Mouse (Mus musculus): Measurements from ENCODE around the gene Cdc42se1.

Cdc42se1 gene

DNA sequence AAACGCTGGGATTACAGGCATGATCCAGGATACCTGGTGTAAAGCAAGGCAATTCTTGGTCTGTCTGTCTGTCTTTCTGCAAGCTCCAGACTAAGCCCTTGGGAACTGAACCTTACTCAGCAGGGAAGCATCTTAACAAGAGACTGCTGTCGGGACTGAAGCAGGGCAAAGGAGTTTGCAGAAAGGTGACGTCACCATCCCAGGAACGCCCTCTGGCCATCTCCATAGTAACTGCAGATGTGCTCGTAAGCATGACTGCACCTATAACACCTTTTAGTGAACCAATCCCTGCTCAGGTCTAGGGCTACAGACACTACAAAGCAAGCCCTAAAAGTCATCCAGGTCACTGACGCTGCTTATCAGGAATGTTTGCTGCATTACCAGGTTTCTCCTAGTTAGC lies 4.2 kb upstream of the Cdc42se1 start:
- peak; percentile 69 to 77 for DNase-seq

DNA sequence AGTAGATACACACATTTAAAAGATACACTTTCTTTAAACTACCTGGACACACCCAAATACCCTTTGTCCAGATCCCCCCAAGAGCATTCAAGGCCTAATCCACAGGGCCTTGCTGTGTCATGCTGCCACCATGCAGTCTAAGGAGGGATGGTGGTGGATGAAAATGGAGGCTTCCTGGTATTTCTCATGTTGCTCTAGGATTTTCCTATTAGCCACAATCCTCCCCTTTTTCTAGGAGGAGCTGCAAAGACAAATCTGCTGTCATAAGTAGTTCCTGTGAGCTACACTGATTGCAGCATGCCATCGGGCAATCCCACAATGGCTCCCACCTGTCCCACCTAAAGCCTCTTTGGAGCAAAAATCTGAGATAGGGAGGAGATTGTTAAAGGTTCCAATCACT lies 1.3 kb upstream of the Cdc42se1 start:
- DNase-seq, result no peak

DNA sequence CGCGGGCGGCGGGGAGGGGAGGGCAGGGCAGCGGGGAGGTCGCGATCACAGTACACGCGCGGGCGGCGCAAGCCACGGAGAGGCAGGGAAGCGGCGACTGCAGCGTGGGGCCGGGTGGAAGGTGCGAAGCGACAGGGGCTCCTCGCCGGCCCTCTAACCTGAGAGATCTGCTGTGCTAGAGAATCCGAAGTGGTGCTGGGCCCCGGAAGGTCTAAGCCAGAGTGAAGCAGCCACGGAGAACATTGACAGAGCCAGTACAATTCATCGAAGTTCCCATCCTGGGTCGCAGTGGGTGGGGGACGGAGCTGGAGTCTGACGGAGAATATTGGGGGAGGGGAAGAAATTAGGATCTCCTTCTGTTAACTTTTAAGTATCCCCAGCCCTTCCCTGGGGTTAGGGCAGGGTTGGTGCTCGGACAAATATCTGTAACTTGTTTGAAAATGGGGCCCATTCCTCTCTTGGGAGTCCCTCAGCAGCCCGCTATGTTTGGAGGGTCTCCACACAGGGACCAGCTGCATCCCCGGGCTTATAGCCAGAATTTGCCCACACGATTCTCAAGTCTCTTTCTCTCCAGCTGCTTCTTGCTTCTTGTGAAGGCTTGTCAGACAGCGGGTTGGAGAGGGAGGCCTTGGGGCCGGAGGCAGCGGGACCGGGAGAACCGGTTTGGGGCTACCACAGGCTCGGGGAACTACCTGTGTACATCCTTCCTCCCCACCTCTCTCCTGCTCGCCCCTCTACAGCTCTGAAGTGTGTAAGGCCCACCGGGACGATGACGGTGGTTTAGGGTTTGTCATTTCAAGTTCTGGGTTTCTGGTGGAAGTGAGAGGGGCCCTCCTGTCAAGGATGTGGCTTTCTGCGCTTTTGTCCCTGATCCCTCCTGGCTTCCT lies 605 bp downstream of the Cdc42se1 start:
- peak; percentile 47 to 68 for DNase-seq

DNA sequence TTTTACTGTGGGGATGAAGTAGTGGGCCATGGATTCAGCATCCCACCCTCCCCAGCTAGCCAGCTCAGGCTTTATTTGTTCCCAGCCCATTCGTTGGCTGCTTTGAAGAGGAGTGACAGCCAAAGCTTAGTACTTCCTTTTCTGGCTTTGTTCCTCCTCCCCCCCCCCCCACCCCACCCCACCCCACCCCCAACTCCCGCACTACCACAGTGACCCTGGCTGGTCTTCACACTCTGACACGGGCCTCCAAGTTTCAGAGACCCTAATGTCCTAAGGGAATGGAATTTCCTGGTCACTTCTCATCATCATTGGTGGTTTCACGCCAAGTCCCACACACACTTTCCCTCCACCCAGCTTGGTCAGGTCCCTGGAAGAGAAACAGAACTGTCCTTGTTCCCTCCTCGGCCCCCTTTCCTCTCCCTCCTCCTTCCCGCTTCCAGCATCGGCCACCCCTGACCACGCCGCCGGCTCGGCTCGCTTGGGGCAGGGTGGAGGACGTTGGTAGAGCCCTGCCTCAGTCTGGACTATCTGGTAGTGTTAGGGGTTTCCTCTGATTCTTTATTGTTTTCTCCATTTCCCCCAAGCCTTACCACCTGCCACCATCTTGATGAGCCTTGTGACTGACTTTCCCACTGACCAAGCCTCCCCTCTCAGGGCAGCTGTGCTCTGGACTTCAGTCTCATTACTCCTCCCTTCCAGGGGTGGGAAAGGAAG lies 1.4 kb downstream of the Cdc42se1 start:
- DNase-seq, result peak; percentile 71 to 80

DNA sequence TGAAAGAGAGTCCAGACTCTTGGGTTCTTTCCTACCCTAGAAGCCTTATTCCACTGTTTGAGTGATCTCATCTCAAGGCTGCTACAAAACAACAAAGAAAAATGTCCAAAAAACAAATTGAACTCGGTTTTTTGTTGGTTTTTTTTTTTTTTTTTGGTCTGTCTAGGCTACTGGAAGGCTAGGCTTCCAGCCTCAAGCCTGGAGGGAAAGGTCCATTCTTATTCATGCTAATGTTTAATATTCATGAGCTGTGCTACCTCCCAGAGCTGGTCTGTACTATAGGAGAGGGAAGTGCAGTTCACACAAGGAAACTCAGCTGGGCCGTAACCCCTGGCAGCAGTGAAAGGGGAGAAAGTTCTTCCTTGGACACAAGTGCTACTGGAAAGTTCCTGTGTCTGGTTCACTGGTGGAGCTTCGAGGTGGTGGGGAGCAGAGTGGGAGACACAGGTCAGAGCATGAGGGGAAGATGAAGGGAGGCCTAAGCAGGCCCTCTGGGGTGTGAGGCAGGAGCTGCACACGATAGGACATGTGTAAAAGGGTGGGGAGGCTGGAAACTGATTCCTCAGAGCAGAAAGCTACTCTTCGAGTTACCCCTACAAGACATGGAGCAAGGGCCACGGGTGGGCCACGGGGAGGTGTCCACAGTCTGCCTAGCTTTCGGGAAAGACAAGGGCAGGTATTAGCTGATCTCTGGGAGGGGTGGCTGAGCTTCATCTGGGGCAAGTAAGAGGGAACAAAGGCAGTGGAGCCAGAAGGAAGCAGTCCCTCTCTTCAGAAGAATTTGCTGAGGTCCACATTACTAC lies 2.2 kb downstream of the Cdc42se1 start:
- peak; percentile 55 to 67 for DNase-seq

DNA sequence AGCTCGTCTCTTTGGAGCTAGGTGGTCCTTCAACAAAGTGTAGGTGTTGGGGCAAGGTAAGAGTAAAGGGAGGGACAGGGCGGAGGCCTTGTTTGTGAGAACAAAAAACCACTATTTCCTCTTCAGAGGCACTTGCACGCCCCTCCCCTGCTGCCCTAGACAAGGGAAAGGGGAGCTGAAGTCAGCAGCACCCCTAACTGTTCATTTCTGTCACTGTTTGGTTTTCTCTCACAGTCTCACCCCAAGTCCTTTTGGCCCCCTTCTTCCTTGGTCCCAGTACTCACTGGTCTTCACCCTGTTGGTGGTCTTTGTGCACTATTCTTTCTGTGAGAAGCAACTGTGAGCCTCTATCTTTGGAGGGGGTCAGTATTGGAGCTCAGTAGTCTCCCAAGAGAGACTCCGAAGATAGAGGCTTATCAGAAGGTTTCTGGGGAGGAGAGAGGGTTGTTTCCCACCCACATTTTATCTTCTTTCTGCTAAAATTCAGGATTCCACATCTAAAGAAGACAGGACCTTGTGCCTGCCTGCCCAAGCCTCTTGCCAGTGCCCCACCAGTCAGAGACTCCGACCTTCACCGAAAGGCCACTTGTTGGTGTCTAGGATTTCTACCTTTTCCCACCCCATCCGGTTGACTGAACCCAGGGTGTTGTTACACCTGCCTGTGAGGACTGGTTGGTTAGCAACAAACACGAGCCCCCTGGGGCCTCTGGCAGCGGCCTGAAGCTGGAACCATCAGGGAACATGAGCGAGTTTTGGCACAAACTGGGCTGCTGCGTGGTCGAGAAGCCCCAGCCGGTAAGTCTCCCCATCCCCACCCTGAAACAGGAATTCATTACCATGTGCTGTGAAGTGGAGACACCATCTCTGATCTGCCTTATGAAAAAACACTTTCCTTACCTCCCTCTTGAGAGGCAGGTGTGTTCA lies 3.0 kb downstream of the Cdc42se1 start, which contains the start of gene Mllt11:
Gene Mllt11, minus strand, starts transcription at position 874 of the 924 bp plus-strand sequence.
- DNase-seq, result peak; percentile 41 to 48

DNA sequence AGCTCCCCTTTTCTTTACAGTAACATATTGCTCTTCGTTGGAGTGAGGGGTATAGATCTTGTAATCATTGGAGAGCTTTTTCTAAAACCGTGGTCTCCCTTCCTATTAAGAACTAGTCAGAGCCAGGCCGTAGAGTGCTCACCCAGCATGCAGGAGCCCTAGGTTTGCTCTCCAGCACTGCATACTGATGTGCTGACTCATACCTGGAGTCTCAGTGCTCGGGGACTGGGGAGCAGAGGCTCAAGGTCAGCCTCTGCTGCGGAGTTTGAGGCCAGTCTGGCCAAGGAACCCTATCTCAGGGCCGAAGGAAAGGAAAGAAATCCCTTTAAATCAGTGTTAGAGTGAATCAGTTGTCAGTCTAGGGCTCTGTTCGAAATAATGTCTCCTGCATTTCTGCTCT lies 4.2 kb downstream of the Cdc42se1 start:
- DNase-seq, result peak; percentile 64 to 80

DNA sequence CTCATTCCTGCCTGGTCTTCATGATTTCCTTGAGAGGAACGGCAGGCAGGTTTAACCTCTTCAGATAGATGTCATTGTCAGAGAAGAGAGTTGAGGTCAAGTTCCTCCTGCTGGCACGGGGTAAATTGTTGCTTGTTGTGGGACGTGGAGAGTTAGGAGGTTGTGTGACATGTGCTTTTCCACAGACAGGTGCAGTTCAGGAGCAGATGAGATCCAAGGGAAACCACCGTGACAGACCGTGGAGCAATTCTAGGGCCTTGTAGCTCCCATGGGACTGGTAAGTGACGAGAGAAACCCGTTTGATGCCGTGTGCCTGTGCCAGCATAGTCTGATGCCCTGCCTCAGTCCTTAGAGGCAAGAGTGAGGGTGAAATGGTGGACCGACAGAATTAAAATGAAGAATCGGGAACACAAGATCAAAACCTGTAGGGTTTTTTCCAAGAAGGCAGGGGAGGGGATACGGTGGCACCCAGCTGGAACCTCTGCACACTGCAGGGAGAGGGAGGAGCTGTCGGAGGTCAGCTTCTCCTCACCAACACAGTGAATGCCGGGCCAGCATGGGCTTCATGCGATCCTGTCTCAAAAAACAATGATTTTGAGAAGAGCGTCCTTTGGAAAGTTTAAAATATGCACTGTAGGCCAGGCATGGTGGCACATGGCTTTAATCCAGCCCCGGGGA lies 4.9 kb downstream of the Cdc42se1 start:
- DNase-seq, result peak; percentile 43 to 63

DNA sequence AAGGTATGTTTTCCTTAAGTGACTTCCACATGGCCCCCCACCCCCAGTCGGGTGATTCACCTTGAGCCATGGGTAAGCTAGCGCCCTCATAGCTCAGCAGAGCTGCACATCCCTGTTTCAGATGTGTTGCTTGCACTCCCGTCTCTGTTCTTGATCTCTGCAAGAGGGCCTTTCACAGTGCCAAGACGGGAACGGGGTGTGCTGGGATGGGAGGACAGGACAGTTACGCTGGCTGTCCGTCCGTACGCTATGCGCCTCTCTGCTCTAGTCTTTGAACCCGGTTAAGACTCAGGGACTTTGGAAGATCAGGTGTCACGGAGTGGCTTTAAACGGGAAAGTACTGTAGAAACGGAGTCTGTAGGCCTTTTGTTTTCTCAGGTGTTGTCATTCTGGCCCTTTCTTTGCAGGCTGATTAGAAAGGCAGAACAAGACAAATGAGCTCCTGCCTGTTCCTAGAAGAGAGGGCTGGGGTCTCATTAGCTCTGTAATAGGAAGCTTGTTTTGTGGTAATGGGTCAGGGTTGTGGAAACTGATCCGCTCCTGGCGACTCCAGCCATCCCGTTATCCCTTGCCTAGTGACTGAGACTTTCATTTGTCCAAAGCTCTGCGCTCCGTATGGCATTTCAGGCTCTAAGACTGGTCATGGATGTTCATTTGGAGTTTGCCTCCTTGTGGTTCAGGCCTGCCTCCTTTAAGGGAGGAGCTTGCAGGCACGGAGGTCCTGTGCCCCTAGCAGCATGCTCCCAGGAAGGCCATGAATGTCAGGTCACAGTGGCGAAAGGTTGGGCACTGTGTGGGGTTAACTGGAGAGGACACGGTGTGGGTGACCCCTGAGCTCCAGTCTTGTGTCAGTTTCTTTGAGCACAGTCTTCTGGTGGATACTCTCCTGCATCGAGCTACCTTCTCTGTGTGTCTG lies 7.1 kb downstream of the Cdc42se1 start:
- DNase-seq, result peak; percentile 29 to 61

DNA sequence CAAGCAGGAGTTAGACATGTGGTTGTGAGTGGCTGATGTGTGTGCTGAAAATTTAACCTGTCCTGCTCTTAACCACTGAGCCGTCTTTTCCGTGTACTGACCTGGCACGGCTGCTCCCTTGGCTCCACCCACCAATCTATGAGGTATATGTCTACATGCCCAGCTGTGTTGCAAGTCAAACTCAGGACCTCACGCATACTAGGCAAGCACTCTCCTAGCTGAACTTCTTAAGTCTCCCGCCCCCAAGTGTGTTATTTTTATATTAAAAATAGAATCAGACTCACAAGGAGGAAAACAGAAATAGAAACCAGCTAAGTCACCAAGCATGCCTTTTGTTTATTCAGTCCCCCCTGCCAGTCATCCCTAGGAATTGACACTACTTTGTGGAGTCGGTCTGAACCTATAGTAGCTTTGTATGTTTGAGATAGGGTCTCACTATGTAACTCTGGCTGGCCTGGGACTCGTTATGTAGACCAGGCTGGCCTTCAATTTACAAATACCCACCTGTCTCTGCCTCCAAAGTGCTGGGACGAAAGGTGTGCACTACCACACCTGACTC lies 9.1 kb downstream of the Cdc42se1 start:
- DNase-seq, result no peak

DNA sequence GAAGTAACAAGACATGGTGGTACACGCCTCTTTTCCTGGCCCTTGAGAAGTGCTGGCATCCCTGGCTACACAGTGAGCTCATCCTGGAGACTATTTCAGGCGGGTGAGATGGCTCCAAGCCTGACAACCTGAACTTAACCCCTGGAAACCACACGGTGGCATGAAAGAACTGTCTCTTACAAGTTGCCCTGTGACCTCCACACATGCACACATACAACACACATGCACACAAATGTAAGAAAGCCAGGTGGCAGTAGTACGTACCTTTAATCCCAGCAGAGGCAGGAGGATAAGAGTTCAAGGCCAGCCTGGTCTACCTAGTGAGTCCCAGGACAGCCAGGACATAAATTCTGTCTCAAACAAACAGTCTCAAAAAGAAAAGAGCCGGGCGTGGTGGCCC lies 10.5 kb downstream of the Cdc42se1 start:
- DNase-seq, result peak in 1 of 2 experiments; percentile 21

DNA sequence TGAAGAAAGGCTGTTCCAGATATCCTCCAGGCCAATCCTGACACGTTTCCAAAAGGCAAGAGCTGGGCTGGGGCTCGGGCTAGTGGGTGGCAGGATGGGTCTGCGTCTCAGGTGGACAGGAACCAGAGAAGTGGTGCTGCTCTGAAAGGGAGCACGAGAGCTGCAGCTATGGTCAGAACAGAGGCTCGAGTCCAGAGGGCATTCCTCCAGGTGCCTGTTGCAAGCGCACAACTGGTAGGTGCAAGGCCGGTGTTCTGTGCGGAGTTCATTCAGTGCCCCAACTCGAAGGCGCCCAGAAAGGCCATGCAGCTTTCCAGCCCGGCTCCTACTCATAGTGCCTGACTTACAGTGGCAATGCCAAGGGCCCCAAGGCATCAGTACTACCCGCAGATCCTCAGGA lies 11.4 kb downstream of the Cdc42se1 start:
- peak; percentile 30 to 54 for DNase-seq

DNA sequence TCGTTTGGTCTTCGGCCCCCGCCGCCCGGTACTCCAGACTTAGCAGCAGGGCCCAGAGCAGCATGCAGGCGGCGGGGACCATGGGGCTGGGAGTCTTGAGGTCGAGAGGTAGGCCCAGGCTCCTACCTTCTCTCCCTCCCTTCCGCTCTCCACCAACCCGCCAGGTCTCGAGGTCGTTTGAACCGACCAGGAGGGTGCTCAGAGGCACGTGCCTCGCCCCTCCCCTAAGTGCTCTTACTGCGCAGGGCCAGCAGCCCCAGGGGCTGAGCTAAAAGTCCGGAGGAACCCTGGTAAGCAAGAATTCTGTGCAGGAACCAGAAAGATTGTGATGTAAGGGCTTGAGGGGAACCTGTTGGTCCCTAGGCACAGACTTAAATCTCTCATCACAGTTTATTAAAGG lies 12.4 kb downstream of the Cdc42se1 start:
- DNase-seq, result peak; percentile 21 to 27

DNA sequence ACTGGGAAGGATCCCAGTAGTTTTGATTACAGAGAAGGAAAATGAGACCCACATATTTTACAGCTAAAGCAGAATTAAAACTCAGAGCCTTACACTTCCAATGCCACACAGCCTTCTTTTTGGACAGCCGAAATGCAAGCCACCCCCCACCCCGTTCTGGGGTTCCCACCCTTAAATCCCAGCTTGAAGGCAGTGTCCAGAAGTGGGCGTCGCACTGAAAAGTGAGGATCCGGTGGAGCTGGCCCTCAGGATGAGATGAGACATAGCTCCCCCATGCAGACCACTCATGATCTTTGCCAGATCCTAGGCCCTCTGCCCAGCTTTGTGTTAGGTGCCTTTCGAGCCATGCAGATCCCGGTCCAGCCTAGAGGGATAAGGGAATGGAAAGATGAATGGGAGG lies 13.0 kb downstream of the Cdc42se1 start, which contains the start of gene Gm128:
Gene Gm128, minus strand, starts transcription at position 101 of the 400 bp plus-strand sequence.
- no peak for DNase-seq

DNA sequence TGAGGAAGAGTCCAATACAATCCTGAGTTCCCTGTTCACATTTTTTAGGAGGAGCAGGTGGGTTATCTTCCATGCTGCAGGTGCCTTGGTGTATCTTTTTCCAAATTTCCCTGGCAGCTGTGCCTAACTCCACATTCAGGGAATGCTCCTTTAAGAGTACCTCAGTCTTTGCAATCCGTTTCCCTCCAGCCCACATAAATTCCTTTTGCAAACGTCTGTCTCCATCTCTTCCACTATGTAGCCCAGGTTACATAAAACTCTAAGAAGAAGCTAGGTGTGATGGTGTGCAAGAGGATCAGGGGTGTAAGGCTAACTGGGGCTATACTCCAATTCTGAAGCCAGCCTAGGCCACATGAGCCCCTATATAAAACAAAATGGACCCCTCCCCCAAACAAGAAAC lies 14.6 kb downstream of the Cdc42se1 start:
- DNase-seq, result no peak

DNA sequence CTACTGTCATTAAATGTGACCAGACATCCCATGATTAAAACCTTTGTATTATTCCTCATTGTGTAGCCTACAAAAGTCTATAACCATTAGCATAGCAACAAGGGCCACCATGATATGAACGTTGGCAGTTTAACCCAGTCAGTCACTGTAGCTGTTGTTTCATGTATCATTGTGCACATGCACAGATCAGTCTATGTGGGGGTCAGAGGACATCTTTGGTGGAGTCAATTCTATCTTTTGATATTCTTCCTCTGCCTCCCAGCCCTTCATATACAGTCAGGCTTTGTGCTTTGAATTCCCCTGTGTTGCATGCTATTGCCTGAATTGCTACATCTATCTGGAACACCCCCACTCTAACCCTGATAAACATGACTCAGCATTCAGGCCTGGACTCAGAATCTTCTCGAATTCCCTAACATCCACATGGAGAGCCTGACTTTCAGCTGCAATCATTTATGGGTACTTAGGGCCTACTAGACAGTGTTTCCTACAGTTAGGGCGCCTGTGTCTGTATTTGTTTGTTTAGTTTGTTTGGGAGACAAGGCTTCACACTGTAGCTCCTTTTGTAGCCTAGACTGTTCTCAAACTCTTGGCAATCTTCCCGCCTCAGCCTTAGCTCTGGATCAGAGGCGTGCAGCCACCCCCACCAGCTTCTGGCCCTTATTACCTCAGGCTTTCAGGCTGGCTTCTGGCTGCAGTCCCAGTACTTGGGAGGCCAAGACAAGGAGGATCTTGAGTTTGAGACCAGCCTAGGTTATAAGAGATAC lies 18.1 kb downstream of the Cdc42se1 start:
- peak; percentile 61 to 69 for DNase-seq

DNA sequence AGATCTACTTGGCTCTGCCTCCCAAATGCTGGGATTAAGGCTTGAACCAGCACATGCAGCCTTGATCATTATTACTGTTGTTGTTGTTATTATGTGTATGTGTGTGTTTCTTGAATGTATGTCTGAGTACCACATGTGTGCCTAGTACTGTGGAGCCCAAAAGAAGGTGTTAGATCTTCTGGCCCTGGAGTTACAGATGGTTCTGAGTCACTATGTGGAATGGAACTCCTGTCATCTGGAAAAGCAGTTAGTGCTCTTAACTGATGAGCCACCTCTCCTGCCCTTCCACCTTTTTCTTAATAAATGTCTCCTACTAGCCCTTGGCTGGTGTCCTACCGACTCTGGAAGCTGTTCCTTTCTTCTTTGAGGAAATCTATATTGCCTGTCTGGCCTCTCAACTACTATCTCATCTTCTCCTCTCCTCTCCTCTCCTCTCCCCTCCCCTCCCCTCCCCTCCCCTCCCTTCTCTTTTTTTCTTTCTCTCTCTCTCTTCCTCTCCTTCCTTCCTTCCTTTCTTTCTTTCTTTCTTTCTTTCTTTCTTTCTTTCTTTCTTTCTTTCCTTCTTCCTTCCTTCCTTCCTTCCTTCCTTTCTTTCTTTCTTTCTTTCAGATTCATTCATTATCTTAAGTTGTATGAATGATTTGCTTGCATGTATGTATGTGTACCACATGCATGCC lies 19.3 kb downstream of the Cdc42se1 start:
- DNase-seq, result no peak

DNA sequence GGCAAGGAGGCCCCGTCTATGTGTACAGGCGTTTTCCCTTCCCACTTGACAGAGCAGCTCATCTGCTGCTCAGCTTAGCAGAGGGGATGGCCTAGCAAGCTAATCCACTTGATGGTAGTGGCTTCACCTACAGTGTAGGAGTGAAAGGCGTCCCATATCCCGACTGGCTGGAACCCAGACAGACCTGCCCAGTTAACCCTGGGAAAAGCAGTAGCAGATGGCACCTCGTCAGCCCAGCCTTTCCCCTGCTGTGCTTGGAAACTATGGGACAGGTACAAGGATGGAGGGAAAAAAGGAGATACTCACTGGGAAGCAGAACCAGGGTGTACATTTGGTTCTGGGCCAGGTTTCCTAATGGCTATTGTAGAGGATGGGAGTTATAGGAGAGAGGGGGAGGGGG lies 21.8 kb downstream of the Cdc42se1 start:
- DNase-seq, result no peak
